Mouse (Mus musculus): Measurements from ENCODE around the gene Pes1. TPM values are rescaled to one million over a fixed set of nuclear protein-coding genes. Genes with fewer than 3 reads are reported as not detected.
"Not testable (repeated sequence)": the region's sequence is repeated elsewhere in the genome, so short reads cannot be mapped to it uniquely, and the experiment has no call there.

The Pes1 gene
- total and polyA plus RNA-seq, 2 experiments from 2014 or later: 50.0 to 55.8 TPM

GRCm38 (mm10) chr11:4005220-4005805 lies 41.5 kb downstream of the Pes1 start:
- no peaks in the 10 kb centered on the region for H3K4me1 ChIP-seq (ENCODE audit: insufficient read depth)
- peaks cover 1% of the 10 kb centered on the region; the same call in 1 of the 2 replicates for H3K27me3 ChIP-seq (ENCODE audit: insufficient read depth, low read length)
- TF ChIP-seq CTCF (IDR thresholded peaks at IDR 0.05; ENCODE audit: low read depth): no peak
- H3K4me2 ChIP-seq (ENCODE audit: low read depth): no peak overlapping the region
- DNase-seq: no peak
- H3K4me3 ChIP-seq (ENCODE audit: low read depth, low read length): no peak overlapping the region
- no peaks in the 10 kb centered on the region for H3K36me3 ChIP-seq (ENCODE audit: insufficient read depth)
- ATAC-seq: no peak
- H3K27ac ChIP-seq (ENCODE audit: low read depth, low read length): no peak overlapping the region
- WGBS: 73% methylated on average over 5 of the region's 5 CpGs
- no peaks in the 10 kb centered on the region for H3K9me3 ChIP-seq (ENCODE audit: low read length)
- H3K9ac ChIP-seq: no peak overlapping the region

DNA sequence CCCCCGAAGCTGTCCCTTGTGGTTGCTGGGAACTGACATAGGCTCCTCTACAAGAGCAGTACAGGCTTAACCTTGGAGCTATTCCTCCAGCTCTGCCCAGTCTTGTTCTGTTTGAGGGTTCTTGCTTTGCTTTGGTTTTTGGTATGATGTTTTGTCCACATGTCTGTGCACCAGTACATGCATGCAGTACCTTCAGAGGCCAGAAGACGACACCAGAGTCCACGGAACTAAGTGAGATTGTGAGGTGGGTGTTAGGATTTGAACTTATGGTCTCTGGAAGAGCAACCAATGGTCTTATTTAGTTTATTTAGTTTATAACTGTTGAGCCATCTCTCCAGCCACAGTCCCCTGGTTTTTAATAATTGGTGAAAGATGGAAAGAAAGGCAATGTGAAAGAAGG lies 42.7 kb downstream of the Pes1 start:
- peak; percentile 64 for TF ChIP-seq CTCF (IDR thresholded peaks at IDR 0.05; ENCODE audit: low read depth)
- Histone ChIP-seq H3K4me3 (ENCODE audit: low read depth, low read length) (no peak overlapping the region), H3K27me3 (ENCODE audit: insufficient read depth, low read length) (no peaks in the 10 kb centered on the region), H3K36me3 (ENCODE audit: insufficient read depth) (no peaks in the 10 kb centered on the region), H3K9ac (no peak overlapping the region), H3K4me1 (ENCODE audit: insufficient read depth) (no peaks in the 10 kb centered on the region), H3K27ac (ENCODE audit: low read depth, low read length) (no peak overlapping the region), H3K4me2 (ENCODE audit: low read depth) (no peak overlapping the region), H3K9me3 (ENCODE audit: low read length) (no peaks in the 10 kb centered on the region)
- ATAC-seq (no peak), DNase-seq (no peak)
- 86% methylated on average over 3 of the region's 3 CpGs for WGBS

- no peak for TF ChIP-seq CTCF (IDR thresholded peaks at IDR 0.05; ENCODE audit: low read depth)
- H3K4me1 ChIP-seq (ENCODE audit: insufficient read depth): no peaks in the 10 kb centered on the region
- DNase-seq (no peak), ATAC-seq (no peak)
- H3K9me3 ChIP-seq (ENCODE audit: low read length): peaks cover 9% of the 10 kb centered on the region; the same call in 1 of the 2 replicates
- no peak overlapping the region for H3K4me3 ChIP-seq (ENCODE audit: low read depth, low read length)
- H3K4me2 ChIP-seq (ENCODE audit: low read depth): no peak overlapping the region
- H3K36me3 ChIP-seq (ENCODE audit: insufficient read depth): no peaks in the 10 kb centered on the region
- no peak overlapping the region for H3K27ac ChIP-seq (ENCODE audit: low read depth, low read length)
- WGBS: 42% methylated on average over 1 of the region's 1 CpGs
- no peaks in the 10 kb centered on the region for H3K27me3 ChIP-seq (ENCODE audit: insufficient read depth, low read length)
- no peak overlapping the region for H3K9ac ChIP-seq
Observed at GRCm38 (mm10) chr11:4012616-4013015, 48.8 kb downstream of the Pes1 start.

GRCm38 (mm10) chr11:4015796-4016195 lies 52.0 kb downstream of the Pes1 start:
- H3K4me3 ChIP-seq (ENCODE audit: low read depth, low read length); H3K9me3 ChIP-seq (ENCODE audit: low read length); H3K36me3 ChIP-seq (ENCODE audit: insufficient read depth); DNase-seq; H3K27me3 ChIP-seq (ENCODE audit: insufficient read depth, low read length); ATAC-seq; H3K4me1 ChIP-seq (ENCODE audit: insufficient read depth); H3K4me2 ChIP-seq (ENCODE audit: low read depth); H3K9ac ChIP-seq; H3K27ac ChIP-seq (ENCODE audit: low read depth, low read length): not testable (repeated sequence)
- 92% methylated on average over 14 of the region's 14 CpGs for WGBS

- H3K4me3 ChIP-seq (ENCODE audit: low read depth, low read length); H3K4me1 ChIP-seq (ENCODE audit: insufficient read depth); H3K27me3 ChIP-seq (ENCODE audit: insufficient read depth, low read length); H3K4me2 ChIP-seq (ENCODE audit: low read depth); H3K9me3 ChIP-seq (ENCODE audit: low read length); ATAC-seq; DNase-seq; H3K9ac ChIP-seq; H3K27ac ChIP-seq (ENCODE audit: low read depth, low read length); H3K36me3 ChIP-seq (ENCODE audit: insufficient read depth): not testable (repeated sequence)
- 91% methylated on average over 13 of the region's 13 CpGs for WGBS
Observed at GRCm38 (mm10) chr11:4022111-4022510, 58.3 kb downstream of the Pes1 start.

- Histone ChIP-seq H3K4me3 (ENCODE audit: low read depth, low read length) (no peak overlapping the region), H3K36me3 (ENCODE audit: insufficient read depth) (no peaks in the 10 kb centered on the region), H3K9me3 (ENCODE audit: low read length) (no peaks in the 10 kb centered on the region), H3K9ac (no peak overlapping the region), H3K4me1 (ENCODE audit: insufficient read depth) (no peaks in the 10 kb centered on the region), H3K27ac (ENCODE audit: low read depth, low read length) (no peak overlapping the region), H3K4me2 (ENCODE audit: low read depth) (no peak overlapping the region), H3K27me3 (ENCODE audit: insufficient read depth, low read length) (no peaks in the 10 kb centered on the region)
- 74% methylated on average over 2 of the region's 2 CpGs for WGBS
- DNase-seq: no peak
- no peak for TF ChIP-seq CTCF (IDR thresholded peaks at IDR 0.05; ENCODE audit: low read depth)
- ATAC-seq: no peak
Observed at GRCm38 (mm10) chr11:4023321-4023720, 59.5 kb downstream of the Pes1 start.

GRCm38 (mm10) chr11:4027066-4027465 lies 63.3 kb downstream of the Pes1 start:
- DNase-seq: no peak
- Histone ChIP-seq H3K27ac (ENCODE audit: low read depth, low read length) (no peak overlapping the region), H3K9me3 (ENCODE audit: low read length) (no peaks in the 10 kb centered on the region), H3K4me1 (ENCODE audit: insufficient read depth) (no peaks in the 10 kb centered on the region), H3K4me3 (ENCODE audit: low read depth, low read length) (no peak overlapping the region), H3K27me3 (ENCODE audit: insufficient read depth, low read length) (no peaks in the 10 kb centered on the region; the same call in 1 of the 2 replicates), H3K36me3 (ENCODE audit: insufficient read depth) (no peaks in the 10 kb centered on the region), H3K9ac (no peak overlapping the region), H3K4me2 (ENCODE audit: low read depth) (no peak overlapping the region)
- ATAC-seq: no peak
- WGBS: 84% methylated on average over 8 of the region's 8 CpGs
- no peak for TF ChIP-seq CTCF (IDR thresholded peaks at IDR 0.05; ENCODE audit: low read depth)

Measured in forebrain, postnatal 0 days (tissue).